Mouse (Mus musculus) liver, adult 10 weeks (tissue): ENCODE measurements around the gene Stfa1. TPM values are rescaled to one million over a fixed set of nuclear protein-coding genes. Genes with fewer than 3 reads are reported as not detected.

ENCODE experiments used
- polyA plus RNA-seq: library from polyadenylated mRNA; stranded (reverse); fragments of 350-450 nt; fragmentation: Illumina TruSeq; extraction: RNeasy Lipid Tissue Mini Kit (QIAGEN cat#74804); gene quantifications from one replicate; pipeline ENCODE4 v1.2.3, GENCODE M21; 2014; ENCODE audit warnings: low read depth, low replicate concordance

Stfa1 gene
- not detected for polyA plus RNA-seq

DNA sequence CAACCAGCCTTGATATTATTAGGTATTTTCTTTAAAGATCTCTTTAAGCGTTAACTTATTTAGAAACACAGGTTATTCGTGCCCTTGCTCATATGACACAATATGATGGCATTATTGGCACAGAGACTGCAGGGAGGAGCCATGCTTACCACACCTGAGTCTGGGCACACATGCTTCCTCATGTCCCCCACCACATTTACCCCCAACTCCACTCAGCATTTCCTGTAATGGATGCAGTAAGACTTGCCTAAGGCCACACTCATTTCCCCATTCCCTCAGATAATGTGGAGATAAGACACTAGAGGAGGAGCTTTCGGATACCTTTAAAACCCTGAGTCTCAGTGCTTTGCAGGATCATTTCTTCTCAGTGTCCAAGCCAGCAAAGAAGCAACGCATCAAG, at the start of gene Stfa1:
Gene Stfa1 (plus strand): TSS at position 156 of the 400 bp plus-strand sequence.

DNA sequence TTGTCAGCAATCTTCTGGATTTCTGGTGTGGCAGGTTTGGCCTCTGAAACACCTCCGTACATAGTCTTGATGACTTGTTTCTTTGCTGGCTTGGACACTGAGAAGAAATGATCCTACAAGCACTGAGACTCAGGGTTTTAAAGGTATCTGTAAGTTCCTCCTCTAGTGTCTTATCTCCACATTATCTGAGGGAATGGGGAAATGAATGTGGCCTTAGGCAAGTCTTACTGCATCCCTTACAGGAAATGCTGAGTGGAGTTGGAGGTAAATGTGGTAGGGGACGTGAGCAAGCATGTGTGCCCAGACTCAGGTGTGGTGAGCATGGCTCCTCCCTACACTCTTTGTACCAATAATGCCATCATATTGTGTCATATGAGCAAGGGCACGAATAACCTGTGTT, 57.5 kb downstream of the Stfa1 start, which contains the start of gene BC117090:
Gene BC117090 (minus strand): TSS at position 101 of the 400 bp plus-strand sequence.

Other genes starting within 250 kb of the Stfa1 start
- gene Wdr5b, start 235.8 kb upstream of the Stfa1 start, polyA plus RNA-seq, result 3.4 TPM
- gene Fam162a, start 205.4 kb upstream of the Stfa1 start, polyA plus RNA-seq, result 96.6 TPM
- 185 TPM for gene Ccdc58, start 205.3 kb upstream of the Stfa1 start, polyA plus RNA-seq
- gene Csta1, start 145.7 kb upstream of the Stfa1 start, polyA plus RNA-seq, result not detected
- not detected for gene Stfa2l1, start 120.1 kb upstream of the Stfa1 start, polyA plus RNA-seq
- not detected for gene Gm5483, start 92.7 kb upstream of the Stfa1 start, polyA plus RNA-seq
- gene Gm5416, start 66.5 kb upstream of the Stfa1 start, polyA plus RNA-seq, result not detected
- gene 2010005H15Rik, start 55.5 kb upstream of the Stfa1 start, polyA plus RNA-seq, result not detected
- gene BC117090, start 57.4 kb downstream of the Stfa1 start, polyA plus RNA-seq, result not detected
- not detected for gene BC100530, start 90.8 kb downstream of the Stfa1 start, polyA plus RNA-seq
- gene Stfa2, start 131.5 kb downstream of the Stfa1 start, polyA plus RNA-seq, result not detected
- not detected for gene Stfa3, start 178.4 kb downstream of the Stfa1 start, polyA plus RNA-seq